Comparison of ENCODE assay signal across 8 mouse cellular contexts in the genomic region with DNA sequence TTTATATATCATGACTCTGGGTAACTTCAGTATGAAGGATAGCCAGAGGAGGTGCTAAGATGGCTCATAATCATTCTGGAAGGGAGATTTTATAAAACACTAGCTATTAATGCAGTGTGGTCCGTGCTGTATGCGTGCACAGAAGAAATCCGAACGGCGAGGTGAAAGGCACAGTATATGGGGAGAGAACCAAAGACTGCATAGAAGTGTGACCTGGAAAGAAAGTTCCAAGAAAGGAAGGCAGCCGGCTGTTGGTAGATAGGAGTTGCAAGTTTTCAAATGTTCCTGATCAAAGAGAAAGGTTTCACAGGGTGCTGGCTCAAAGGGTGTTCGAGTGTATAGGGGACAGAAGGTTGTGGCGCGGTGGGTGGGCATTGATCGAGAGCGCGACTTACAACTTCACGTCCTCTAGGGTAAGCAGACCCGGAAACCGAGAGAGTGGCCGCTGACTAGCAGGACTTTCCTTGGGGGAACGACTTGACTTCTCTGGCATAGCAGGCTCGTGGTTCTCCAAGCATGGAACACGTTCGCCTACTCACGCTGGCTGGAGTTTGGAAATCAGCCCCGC. TPM values are rescaled to one million over a fixed set of nuclear protein-coding genes. Genes with fewer than 3 reads are reported as not detected.
DNase-seq lines count a peak whose midpoint lies in the region; ATAC-seq and TF ChIP-seq lines count a peak whose summit lies in the region.

No protein-coding gene starts in this region.

- TF ChIP-seq POLR2A in bone marrow macrophage, adult 2 months (IDR thresholded peaks at IDR 0.05; ENCODE audit: borderline replicate concordance, low read depth, low read length) = no peak

- H3K9me3 ChIP-seq in kidney, embryonic 15.5 days (replicated peaks) = no peaks in the 10 kb centered on the region
- no peaks in the 10 kb centered on the region for H3K9me3 ChIP-seq in hindbrain, embryonic 15.5 days
- no peaks in the 10 kb centered on the region for H3K9me3 ChIP-seq in midbrain, embryonic 13.5 days

- H3K4me2 ChIP-seq in kidney, embryonic 15.5 days = peak overlapping the region; percentile 62
- peak overlapping the region; percentile 61 for H3K4me2 ChIP-seq in hindbrain, embryonic 15.5 days
- peak overlapping the region; percentile 55 for H3K4me2 ChIP-seq in midbrain, embryonic 13.5 days (replicated peaks)

- peaks cover 46% of the 10 kb centered on the region for H3K27me3 ChIP-seq in kidney, embryonic 15.5 days
- 0 out of 2 replicates have a peak, but pooled peaks cover 2% of the 10 kb centered on the region for H3K27me3 ChIP-seq in hindbrain, embryonic 15.5 days
- H3K27me3 ChIP-seq in midbrain, embryonic 13.5 days = peaks cover 26% of the 10 kb centered on the region; the same call in 1 of the 2 replicates

- no peak for TF ChIP-seq CTCF in bone marrow macrophage, adult 2 months (IDR thresholded peaks at IDR 0.05; ENCODE audit: low read depth, low read length)

- H3K4me1 ChIP-seq in kidney, embryonic 15.5 days = no peaks in the 10 kb centered on the region
- H3K4me1 ChIP-seq in bone marrow macrophage, adult 2 months (ENCODE audit: control insufficient read depth, insufficient read depth, low read length) = no peaks in the 10 kb centered on the region
- H3K4me1 ChIP-seq in hindbrain, embryonic 15.5 days (replicated peaks) = peaks cover 11% of the 10 kb centered on the region
- peaks cover 11% of the 10 kb centered on the region for H3K4me1 ChIP-seq in midbrain, embryonic 13.5 days (replicated peaks)

- ATAC-seq in kidney, embryonic 15.5 days (replicated peaks; ENCODE audit: low FRiP score) = peak; percentile 68
- ATAC-seq in hindbrain, embryonic 15.5 days (ENCODE audit: low FRiP score, low read depth) = peak; percentile 23
- ATAC-seq in midbrain, embryonic 13.5 days = peak; percentile 38

- H3K27ac ChIP-seq in kidney, embryonic 15.5 days = no peak overlapping the region
- H3K27ac ChIP-seq in bone marrow macrophage, adult 2 months (ENCODE audit: insufficient read depth, low read depth, low read length) = no peak overlapping the region
- no peak overlapping the region for H3K27ac ChIP-seq in hindbrain, embryonic 15.5 days (replicated peaks)
- H3K27ac ChIP-seq in midbrain, embryonic 13.5 days = no peak overlapping the region

- DNase-seq in kidney, postnatal 14 days = no peak
- no peak for DNase-seq in Muller cell, postnatal 12 days (ENCODE audit: inconsistent ontology term)
- no peak for DNase-seq in right cerebral cortex, postnatal 4 days
- no peak for DNase-seq in adrenal gland, adult (ENCODE audit: inconsistent age in 2 of 2, low spot score in 1 of 2)

- peak overlapping the region; percentile 63 for H3K4me3 ChIP-seq in kidney, embryonic 15.5 days (replicated peaks)
- H3K4me3 ChIP-seq in bone marrow macrophage, adult 2 months (ENCODE audit: insufficient read depth, low read length) = peak overlapping the region; percentile 76
- H3K4me3 ChIP-seq in hindbrain, embryonic 15.5 days = peak overlapping the region; percentile 62
- peak overlapping the region; percentile 62 for H3K4me3 ChIP-seq in midbrain, embryonic 13.5 days (replicated peaks)

- WGBS in kidney, embryonic 15.5 days = 33% methylated on average over 22 of the region's 22 CpGs
- 26% methylated on average over 22 of the region's 22 CpGs for WGBS in hindbrain, embryonic 15.5 days
- WGBS in midbrain, embryonic 13.5 days = 22% methylated on average over 22 of the region's 22 CpGs

- 0 out of 2 replicates have a peak overlapping the region, but pooled peaks have one; percentile 7 for H3K9ac ChIP-seq in kidney, embryonic 15.5 days
- no peak overlapping the region for H3K9ac ChIP-seq in hindbrain, embryonic 15.5 days
- no peak overlapping the region for H3K9ac ChIP-seq in midbrain, embryonic 13.5 days (replicated peaks)

- peaks cover 24% of the 10 kb centered on the region; the same call in 1 of the 2 replicates for H3K36me3 ChIP-seq in kidney, embryonic 15.5 days
- H3K36me3 ChIP-seq in hindbrain, embryonic 15.5 days = no peaks in the 10 kb centered on the region
- peaks cover 15% of the 10 kb centered on the region for H3K36me3 ChIP-seq in midbrain, embryonic 13.5 days

RNA-seq across cellular contexts. Expression of gene Igbp1, which starts 0.5 kb away (rescaled TPM):
- polyA plus RNA-seq in kidney, embryonic 15.5 days (2015; fragmentation: Nextera tagmentation; extraction: Ambion mirVana) = 39.9 and 40.6 TPM in 2 replicates
- polyA plus RNA-seq in bone marrow macrophage, adult 2 months (2012; ENCODE audit: insufficient read depth, insufficient read length, missing spikeins) = 82.8 and 83.9 TPM in 2 replicates
- polyA plus RNA-seq in hindbrain, embryonic 15.5 days (2015; fragmentation: Nextera tagmentation; extraction: Ambion mirVana) = 22.7 and 26.8 TPM in 2 replicates
- 29.0 and 30.1 TPM in 2 replicates for polyA plus RNA-seq in midbrain, embryonic 13.5 days (2015; fragmentation: Nextera tagmentation; extraction: Ambion mirVana)

RNA-seq across cellular contexts. Expression of gene Dgat2l6, which starts 31.1 kb away (rescaled TPM):
- not detected in 2 replicates for polyA plus RNA-seq in kidney, embryonic 15.5 days (2015; fragmentation: Nextera tagmentation; extraction: Ambion mirVana)
- polyA plus RNA-seq in bone marrow macrophage, adult 2 months (2012; ENCODE audit: insufficient read depth, insufficient read length, missing spikeins) = not detected in 2 replicates
- not detected in 2 replicates for polyA plus RNA-seq in hindbrain, embryonic 15.5 days (2015; fragmentation: Nextera tagmentation; extraction: Ambion mirVana)
- not detected in 2 replicates for polyA plus RNA-seq in midbrain, embryonic 13.5 days (2015; fragmentation: Nextera tagmentation; extraction: Ambion mirVana)

RNA-seq across cellular contexts. Expression of gene Awat2, which starts 51.1 kb away (rescaled TPM):
- 0.47 and 0.69 TPM in 2 replicates for polyA plus RNA-seq in kidney, embryonic 15.5 days (2015; fragmentation: Nextera tagmentation; extraction: Ambion mirVana)
- not detected in 2 replicates for polyA plus RNA-seq in bone marrow macrophage, adult 2 months (2012; ENCODE audit: insufficient read depth, insufficient read length, missing spikeins)
- 0.08 and 0.16 TPM in 2 replicates for polyA plus RNA-seq in hindbrain, embryonic 15.5 days (2015; fragmentation: Nextera tagmentation; extraction: Ambion mirVana)
- 0.24 and 0.26 TPM in 2 replicates for polyA plus RNA-seq in midbrain, embryonic 13.5 days (2015; fragmentation: Nextera tagmentation; extraction: Ambion mirVana)
